Mouse (Mus musculus): Measurements from ENCODE around the gene Snd1.

- no peak for TF ChIP-seq CTCF (conservative IDR thresholded peaks at IDR 0.05; ENCODE audit: low read length)
- TF ChIP-seq NANOG (IDR thresholded peaks at IDR 0.05; ENCODE audit: borderline replicate concordance, low read length) = no peak
- no peak for TF ChIP-seq POU5F1 (IDR thresholded peaks at IDR 0.05; ENCODE audit: borderline replicate concordance, low read length)
Measured at GRCm38 (mm10) chr6:28979586-28979985, 504.6 kb downstream of the Snd1 start.

Measured in E14TG2a.4 (cell line).